Mouse (Mus musculus): ENCODE data around the gene B4galt5.

Gene B4galt5

DNA sequence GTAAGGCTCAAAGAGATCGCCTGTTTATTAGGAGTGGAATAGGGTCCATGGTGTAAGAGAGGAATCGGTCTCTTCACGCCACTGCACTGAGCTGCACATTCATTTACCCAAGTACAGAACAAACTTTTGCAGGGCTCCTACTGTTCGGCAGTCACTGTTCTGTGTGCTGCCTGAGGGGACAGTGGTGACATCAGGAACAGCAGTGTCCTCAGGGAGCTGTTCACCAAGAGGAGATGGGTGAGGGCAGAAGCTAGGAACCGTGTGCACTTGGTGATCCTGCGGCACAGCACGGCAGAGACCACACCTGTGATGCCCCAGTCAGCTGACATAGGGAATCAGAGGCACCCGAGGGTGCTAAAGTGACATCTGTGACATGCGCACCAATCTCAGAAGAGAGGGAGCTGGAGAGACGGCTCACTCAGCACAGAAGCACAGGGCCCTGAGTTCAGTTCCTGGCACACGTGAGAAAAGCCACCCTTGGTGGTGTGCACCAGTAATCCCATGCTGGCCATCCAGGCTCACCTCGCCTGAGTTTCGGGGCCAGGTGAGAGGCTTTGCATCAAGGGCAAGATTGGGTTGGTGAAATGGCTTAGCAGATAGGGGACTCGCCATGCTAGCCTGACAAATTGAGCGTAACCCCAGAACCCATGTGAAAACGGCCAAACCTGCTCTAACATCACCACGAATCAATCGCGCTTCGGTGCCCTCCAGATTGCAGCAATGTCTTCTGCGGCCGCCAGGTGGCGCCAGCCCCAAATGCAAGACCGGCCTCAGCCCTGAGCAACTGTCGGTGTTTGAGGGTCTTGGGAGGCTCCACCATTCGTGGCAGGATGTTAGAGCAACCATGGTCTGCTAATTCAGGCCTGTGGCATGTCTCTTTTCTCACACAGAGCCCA lies 68.6 kb downstream of the B4galt5 start:
- peak; percentile 88 for DNase-seq (ENCODE audit: low read depth, low spot score)

GRCm38 (mm10) chr2:167278751-167279526 lies 70.0 kb downstream of the B4galt5 start:
- peak; percentile 71 for DNase-seq (ENCODE audit: low read depth, low spot score)

DNA sequence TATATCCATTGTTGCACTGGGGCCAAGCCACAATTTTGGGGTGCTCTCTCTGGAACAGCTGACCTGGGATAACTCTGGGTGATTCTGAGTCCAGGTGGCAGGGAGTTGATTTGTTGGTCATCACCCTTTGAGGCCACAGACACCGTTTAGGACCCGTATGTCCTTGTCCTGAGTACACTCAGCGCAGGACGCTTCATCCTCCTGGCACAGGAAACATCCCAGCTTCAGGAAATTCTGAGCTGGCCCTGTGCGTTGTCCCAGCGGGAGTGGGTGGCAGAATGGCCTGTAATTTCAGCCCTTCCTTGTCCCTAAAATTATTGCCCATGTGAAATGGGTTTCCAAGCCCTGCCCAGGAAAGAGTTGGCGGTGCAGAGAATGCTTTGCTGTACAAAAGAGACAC lies 71.0 kb downstream of the B4galt5 start:
- DNase-seq (ENCODE audit: low read depth, low spot score), result no peak

DNA sequence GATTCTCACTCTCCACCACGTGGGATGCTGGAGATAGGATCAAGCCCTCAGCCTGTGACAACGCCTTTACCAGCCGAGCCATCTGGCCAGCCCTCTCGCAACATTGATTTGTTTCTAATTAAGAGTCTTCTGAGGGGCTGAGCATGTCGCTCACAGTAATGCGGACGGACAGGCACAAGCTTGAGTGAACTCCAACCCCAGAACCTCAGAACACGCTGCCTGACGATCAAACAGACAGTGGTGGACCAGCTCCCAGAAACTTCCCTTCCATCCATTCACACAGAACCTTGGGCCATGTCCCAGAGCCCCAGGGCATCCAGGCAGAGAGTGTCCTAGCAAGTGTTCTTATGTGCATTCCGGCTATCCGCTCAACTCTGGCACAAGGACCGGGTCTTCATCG lies 72.0 kb downstream of the B4galt5 start:
- no peak for DNase-seq (ENCODE audit: low read depth, low spot score)

- no peak for DNase-seq (ENCODE audit: low read depth, low spot score)
These were observed 73.1 kb downstream of the B4galt5 start for GRCm38 (mm10) chr2:167275856-167276255.

DNA sequence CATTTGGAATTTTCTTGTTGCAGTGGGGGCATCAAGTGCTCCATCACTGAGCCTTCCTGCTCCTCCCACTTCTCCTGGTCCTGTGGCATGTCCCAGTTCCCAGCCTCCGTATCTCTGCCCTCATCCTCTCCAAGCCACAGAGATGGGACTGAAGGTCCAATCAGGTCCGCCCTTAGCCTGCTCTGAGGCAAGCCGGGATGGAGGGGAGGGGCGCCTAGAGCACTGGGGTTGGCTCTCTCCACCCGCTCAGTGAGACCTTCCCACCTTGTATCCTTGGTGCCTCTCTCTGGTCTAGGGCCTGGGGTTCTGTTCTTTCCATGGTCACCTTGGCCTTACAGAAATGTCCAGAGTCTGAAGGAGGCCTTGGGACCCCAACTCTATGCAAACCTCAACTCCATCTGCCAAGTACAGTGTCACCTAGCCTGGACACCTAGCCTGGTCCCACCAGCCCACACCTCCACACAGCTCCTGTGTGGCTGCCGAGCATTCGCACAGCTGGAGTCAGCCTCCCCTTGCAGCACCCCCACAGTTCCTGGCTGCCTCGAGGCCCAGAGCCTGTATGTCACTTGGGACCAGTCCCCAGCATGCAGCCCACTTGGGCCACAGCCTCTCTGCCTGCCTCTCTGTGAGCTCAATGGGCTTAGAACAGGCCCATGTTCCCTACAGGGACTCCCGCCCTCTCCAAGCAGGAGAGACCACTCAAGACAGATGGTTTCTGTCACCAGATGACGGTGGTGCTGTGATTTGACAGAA lies 74.1 kb downstream of the B4galt5 start:
- DNase-seq (ENCODE audit: low read depth, low spot score), result no peak

- no peak for DNase-seq (ENCODE audit: low read depth, low spot score)
These were observed 75.7 kb downstream of the B4galt5 start for GRCm38 (mm10) chr2:167273206-167273740.

DNA sequence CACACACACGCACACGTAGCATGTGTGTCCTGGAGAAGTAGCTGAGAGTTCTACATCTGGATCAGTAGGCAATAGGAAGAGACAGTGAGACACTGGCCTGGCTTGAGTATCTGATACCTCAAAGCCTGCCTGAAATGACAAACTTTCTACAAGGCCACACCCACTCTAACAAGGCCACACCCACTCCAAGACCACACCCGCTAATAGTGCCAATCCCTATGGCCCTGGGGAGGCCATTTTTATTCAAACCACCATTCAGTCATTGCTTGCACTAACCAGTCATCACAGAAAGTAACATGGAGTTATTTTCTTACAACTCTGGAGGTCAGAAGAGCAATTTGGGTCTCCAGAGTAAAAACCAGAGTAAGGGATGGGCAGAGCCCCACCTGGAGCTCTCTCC lies 76.3 kb downstream of the B4galt5 start:
- DNase-seq (ENCODE audit: low read depth, low spot score), result no peak

- no peak for DNase-seq (ENCODE audit: low read depth, low spot score)
These were observed 77.9 kb downstream of the B4galt5 start for GRCm38 (mm10) chr2:167271121-167271521.

GRCm38 (mm10) chr2:167270496-167270895 lies 78.5 kb downstream of the B4galt5 start:
- no peak for DNase-seq (ENCODE audit: low read depth, low spot score)

DNA sequence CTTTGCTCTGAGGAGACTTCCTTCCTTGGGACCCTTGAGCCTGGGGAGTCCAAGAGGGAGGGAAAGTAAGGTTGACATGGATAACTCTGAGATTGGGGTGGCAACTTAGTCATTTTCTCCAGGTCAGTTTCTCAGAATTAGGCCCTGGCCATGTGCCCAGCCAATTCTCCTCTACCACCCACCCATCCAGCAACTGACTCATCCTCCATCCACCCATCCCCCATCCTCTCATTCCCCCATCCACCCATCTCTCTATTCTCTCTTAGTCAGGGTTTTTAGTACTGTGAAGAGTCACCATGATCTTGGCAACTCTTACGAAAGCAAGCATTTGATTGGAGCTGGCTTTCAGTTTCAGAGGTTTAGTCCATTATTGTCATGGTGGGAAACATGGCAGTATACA lies 80.3 kb downstream of the B4galt5 start:
- no peak for DNase-seq (ENCODE audit: low read depth, low spot score)

- no peak for DNase-seq (ENCODE audit: low read depth, low spot score)
These were observed 80.6 kb downstream of the B4galt5 start for GRCm38 (mm10) chr2:167268411-167268690.

GRCm38 (mm10) chr2:167267531-167268410 lies 81.2 kb downstream of the B4galt5 start:
- no peak for DNase-seq (ENCODE audit: low read depth, low spot score)

DNA sequence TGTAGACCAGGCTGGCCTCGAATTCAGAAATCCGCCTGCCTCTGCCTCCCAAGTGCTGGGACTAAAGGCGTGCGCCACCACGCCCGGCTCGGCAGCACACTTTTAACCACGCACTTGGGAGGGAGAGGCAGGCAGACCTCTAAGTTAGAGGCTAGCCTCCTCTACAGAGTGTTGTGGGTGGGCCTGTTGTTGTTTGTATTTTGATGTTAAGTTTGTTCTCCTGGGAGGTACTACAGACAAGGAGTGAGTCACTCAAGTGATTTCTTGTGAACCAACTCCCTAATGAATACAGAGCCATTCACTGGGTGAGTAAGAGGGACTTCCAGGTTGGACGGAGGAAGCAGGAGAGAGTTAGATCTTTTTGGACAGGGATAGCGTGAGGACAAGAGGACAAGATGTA lies 82.8 kb downstream of the B4galt5 start:
- DNase-seq (ENCODE audit: low read depth, low spot score), result no peak

- no peak for DNase-seq (ENCODE audit: low read depth, low spot score)
These were observed 83.2 kb downstream of the B4galt5 start for GRCm38 (mm10) chr2:167265806-167266205.

DNA sequence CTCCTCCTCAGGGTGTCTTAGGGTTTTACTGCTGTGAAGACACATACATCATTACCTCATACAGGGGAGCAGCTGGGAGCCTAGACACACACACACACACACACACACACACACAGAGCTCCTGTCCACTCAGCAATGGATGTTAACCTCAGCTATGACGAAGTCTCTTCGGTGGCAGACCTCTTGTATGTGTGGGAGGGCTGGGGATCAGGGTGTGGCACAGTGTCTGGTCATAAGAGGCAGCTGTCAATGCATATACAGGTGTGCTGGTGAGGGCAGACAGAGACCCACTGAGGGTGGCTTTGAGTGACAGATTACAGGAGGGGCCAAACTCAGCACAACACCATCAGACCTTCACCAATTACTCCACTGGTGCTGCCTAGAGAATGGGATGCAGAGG lies 84.0 kb downstream of the B4galt5 start:
- DNase-seq (ENCODE audit: low read depth, low spot score), result no peak

- no peak for DNase-seq (ENCODE audit: low read depth, low spot score)
These were observed 85.1 kb downstream of the B4galt5 start for GRCm38 (mm10) chr2:167263931-167264330.

GRCm38 (mm10) chr2:167263040-167263810 lies 85.8 kb downstream of the B4galt5 start:
- DNase-seq (ENCODE audit: low read depth, low spot score), result no peak

GRCm38 (mm10) chr2:167262433-167262832 lies 86.5 kb downstream of the B4galt5 start:
- no peak for DNase-seq (ENCODE audit: low read depth, low spot score)

GRCm38 (mm10) chr2:167261106-167261505 lies 87.9 kb downstream of the B4galt5 start:
- no peak for DNase-seq (ENCODE audit: low read depth, low spot score)
